Mouse (Mus musculus): ENCODE data around the gene Prc1. TPM values are rescaled to one million over a fixed set of nuclear protein-coding genes. Genes with fewer than 3 reads are reported as not detected.

The Prc1 gene
- polyA plus RNA-seq, 1 experiment from 2014 or later = 38.3 TPM

- 0 out of 2 replicates have a peak overlapping the region, but pooled peaks have one; percentile 93 for H3K4me2 ChIP-seq
- H3K27me3 ChIP-seq = no peaks in the 10 kb centered on the region
- WGBS = 62% methylated on average over 7 of the region's 7 CpGs
- no peaks in the 10 kb centered on the region for H3K9me3 ChIP-seq
- H3K4me3 ChIP-seq = no peak overlapping the region
- no peak overlapping the region for H3K9ac ChIP-seq
- peak overlapping the region; percentile 7 for H3K27ac ChIP-seq (replicated peaks)
- H3K4me1 ChIP-seq (replicated peaks) = peaks cover 59% of the 10 kb centered on the region
- peaks cover 13% of the 10 kb centered on the region for H3K36me3 ChIP-seq
- no peak for ATAC-seq (ENCODE audit: low read depth)
Observed at GRCm38 (mm10) chr7:80341793-80342192, 47.5 kb downstream of the Prc1 start.

- H3K27ac ChIP-seq (replicated peaks) = peak within 1 kb of the TSS; percentile 81
- WGBS = under 1% methylated on average over 25 of the region's 25 CpGs
- peaks cover 60% of the 10 kb centered on the region for H3K4me1 ChIP-seq (replicated peaks)
- peak within 1 kb of the TSS; percentile 79 for H3K9ac ChIP-seq
- ATAC-seq (ENCODE audit: low read depth) = peak; percentile 14
- peak within 1 kb of the TSS; percentile 47 for H3K4me3 ChIP-seq
- peaks cover 2% of the 10 kb centered on the region; the same call in 1 of the 2 replicates for H3K36me3 ChIP-seq
- no peaks in the 10 kb centered on the region for H3K27me3 ChIP-seq
- no peaks in the 10 kb centered on the region for H3K9me3 ChIP-seq
- peak within 1 kb of the TSS; percentile 77 for H3K4me2 ChIP-seq
Observed at GRCm38 (mm10) chr7:80342858-80343257, 48.6 kb downstream of the Prc1 start, which contains the start of gene Hddc3. Gene Hddc3, plus strand, starts transcription at chr7:80343104.

- Histone ChIP-seq H3K4me1 (replicated peaks) (peaks cover 57% of the 10 kb centered on the region), H3K36me3 (no peaks in the 10 kb centered on the region), H3K9me3 (no peaks in the 10 kb centered on the region), H3K27ac (replicated peaks) (peak overlapping the region; percentile 81), H3K9ac (peak overlapping the region; percentile 79), H3K27me3 (no peaks in the 10 kb centered on the region), H3K4me2 (peak overlapping the region; percentile 77), H3K4me3 (peak overlapping the region; percentile 47)
- ATAC-seq (ENCODE audit: low read depth) = 0 out of 2 replicates have a peak, but pooled peaks have one; percentile 0
- WGBS = 25% methylated on average over 19 of the region's 19 CpGs
Observed at GRCm38 (mm10) chr7:80343270-80344018, 49.2 kb downstream of the Prc1 start.

- Histone ChIP-seq H3K4me3 (no peak overlapping the region), H3K9ac (no peak overlapping the region), H3K4me2 (no peak overlapping the region), H3K36me3 (peaks cover 21% of the 10 kb centered on the region), H3K9me3 (no peaks in the 10 kb centered on the region), H3K27me3 (no peaks in the 10 kb centered on the region), H3K4me1 (replicated peaks) (peaks cover 38% of the 10 kb centered on the region), H3K27ac (replicated peaks) (no peak overlapping the region)
- 95% methylated on average over 9 of the region's 9 CpGs for WGBS
- ATAC-seq (ENCODE audit: low read depth) = no peak
Observed at GRCm38 (mm10) chr7:80346173-80346572, 51.9 kb downstream of the Prc1 start.

GRCm38 (mm10) chr7:80346830-80347229, 52.6 kb downstream of the Prc1 start:
- 81% methylated on average over 5 of the region's 5 CpGs for WGBS
- no peak for ATAC-seq (ENCODE audit: low read depth)
- no peaks in the 10 kb centered on the region for H3K27me3 ChIP-seq
- no peak overlapping the region for H3K4me2 ChIP-seq
- H3K4me3 ChIP-seq = no peak overlapping the region
- H3K36me3 ChIP-seq = peaks cover 27% of the 10 kb centered on the region
- H3K9ac ChIP-seq = no peak overlapping the region
- peaks cover 32% of the 10 kb centered on the region for H3K4me1 ChIP-seq (replicated peaks)
- no peaks in the 10 kb centered on the region for H3K9me3 ChIP-seq
- H3K27ac ChIP-seq (replicated peaks) = no peak overlapping the region

- Histone ChIP-seq H3K9me3 (no peaks in the 10 kb centered on the region), H3K27ac (replicated peaks) (peak overlapping the region; percentile 57), H3K9ac (no peak overlapping the region), H3K36me3 (peaks cover 37% of the 10 kb centered on the region), H3K4me2 (no peak overlapping the region), H3K4me3 (no peak overlapping the region), H3K27me3 (no peaks in the 10 kb centered on the region), H3K4me1 (replicated peaks) (peaks cover 22% of the 10 kb centered on the region)
- 62% methylated on average over 13 of the region's 13 CpGs for WGBS
- ATAC-seq (ENCODE audit: low read depth) = no peak
Observed at GRCm38 (mm10) chr7:80347670-80348586, 53.7 kb downstream of the Prc1 start.

- Histone ChIP-seq H3K36me3 (peaks cover 61% of the 10 kb centered on the region), H3K27me3 (no peaks in the 10 kb centered on the region)
- WGBS = 77% methylated on average over 2 of the region's 2 CpGs
Observed at GRCm38 (mm10) chr7:80350808-80351207, 56.6 kb downstream of the Prc1 start.

GRCm38 (mm10) chr7:80352920-80353319, 58.7 kb downstream of the Prc1 start:
- Histone ChIP-seq H3K27me3 (no peaks in the 10 kb centered on the region), H3K4me1 (replicated peaks) (peaks cover 18% of the 10 kb centered on the region), H3K9ac (no peak overlapping the region), H3K9me3 (no peaks in the 10 kb centered on the region), H3K36me3 (peaks cover 82% of the 10 kb centered on the region), H3K4me2 (no peak overlapping the region), H3K27ac (replicated peaks) (no peak overlapping the region), H3K4me3 (no peak overlapping the region)
- no peak for ATAC-seq (ENCODE audit: low read depth)
- 96% methylated on average over 8 of the region's 8 CpGs for WGBS

More at GRCm38 (mm10) chr7:80350808-80351207, 56.6 kb downstream of the Prc1 start:
- no peak for ATAC-seq (ENCODE audit: low read depth)
- H3K9ac ChIP-seq = no peak overlapping the region
- H3K4me1 ChIP-seq (replicated peaks) = peaks cover 15% of the 10 kb centered on the region; the same call in 1 of the 2 replicates
- H3K4me3 ChIP-seq = no peak overlapping the region
- H3K27ac ChIP-seq (replicated peaks) = no peak overlapping the region
- H3K9me3 ChIP-seq = no peaks in the 10 kb centered on the region
- no peak overlapping the region for H3K4me2 ChIP-seq

GRCm38 (mm10) chr7:80356351-80356750, 62.1 kb downstream of the Prc1 start:
- peak overlapping the region; percentile 54 for H3K27ac ChIP-seq (replicated peaks)
- H3K9ac ChIP-seq = no peak overlapping the region
- peaks cover 18% of the 10 kb centered on the region for H3K4me1 ChIP-seq (replicated peaks)
- H3K4me2 ChIP-seq = no peak overlapping the region
- H3K9me3 ChIP-seq = no peaks in the 10 kb centered on the region
- no peaks in the 10 kb centered on the region for H3K27me3 ChIP-seq
- ATAC-seq (ENCODE audit: low read depth) = no peak
- H3K36me3 ChIP-seq = peaks cover 94% of the 10 kb centered on the region
- H3K4me3 ChIP-seq = no peak overlapping the region
- 86% methylated on average over 13 of the region's 13 CpGs for WGBS

- peaks cover 18% of the 10 kb centered on the region for H3K4me1 ChIP-seq (replicated peaks)
- peak; percentile 59; the same call in 1 of the 2 replicates for ATAC-seq (ENCODE audit: low read depth)
- 17% methylated on average over 8 of the region's 8 CpGs for WGBS
- no peaks in the 10 kb centered on the region for H3K27me3 ChIP-seq
- 0 out of 2 replicates have a peak overlapping the region, but pooled peaks have one; percentile 22 for H3K9ac ChIP-seq
- no peak overlapping the region for H3K4me2 ChIP-seq
- no peak overlapping the region for H3K4me3 ChIP-seq
- H3K9me3 ChIP-seq = no peaks in the 10 kb centered on the region
- peak overlapping the region; percentile 54 for H3K27ac ChIP-seq (replicated peaks)
- H3K36me3 ChIP-seq = peaks cover 95% of the 10 kb centered on the region
Observed at GRCm38 (mm10) chr7:80357156-80357555, 62.9 kb downstream of the Prc1 start.

- Histone ChIP-seq H3K9me3 (no peaks in the 10 kb centered on the region), H3K4me3 (no peak overlapping the region), H3K4me1 (replicated peaks) (peaks cover 18% of the 10 kb centered on the region), H3K9ac (no peak overlapping the region), H3K36me3 (peaks cover 95% of the 10 kb centered on the region), H3K4me2 (no peak overlapping the region), H3K27ac (replicated peaks) (no peak overlapping the region), H3K27me3 (no peaks in the 10 kb centered on the region)
- no peak; the same call in 1 of the 2 replicates for ATAC-seq (ENCODE audit: low read depth)
- WGBS = 62% methylated on average over 4 of the region's 4 CpGs
Observed at GRCm38 (mm10) chr7:80358039-80358438, 63.8 kb downstream of the Prc1 start.

- WGBS = 67% methylated on average over 3 of the region's 3 CpGs
- Histone ChIP-seq H3K27me3 (no peaks in the 10 kb centered on the region), H3K4me1 (replicated peaks) (peaks cover 18% of the 10 kb centered on the region), H3K4me3 (no peak overlapping the region), H3K9me3 (no peaks in the 10 kb centered on the region), H3K4me2 (no peak overlapping the region), H3K27ac (replicated peaks) (no peak overlapping the region), H3K36me3 (peaks cover 96% of the 10 kb centered on the region), H3K9ac (no peak overlapping the region)
- ATAC-seq (ENCODE audit: low read depth) = no peak
Observed at GRCm38 (mm10) chr7:80360435-80360834, 66.2 kb downstream of the Prc1 start.

Measured in neural tube, embryonic 13.5 days (tissue).